Mouse (Mus musculus): ENCODE data around the gene Cabin1.
"Not testable (repeated sequence)": the region's sequence is repeated elsewhere in the genome, so short reads cannot be mapped to it uniquely, and the experiment has no call there.

GRCm38 (mm10) chr10:75767756-75768155, 3.6 kb upstream of the Cabin1 start:
- TF ChIP-seq CTCF (IDR thresholded peaks at IDR 0.05; ENCODE audit: extremely low read depth, insufficient read depth, insufficient read length, insufficient replicate concordance); POLR2A (IDR thresholded peaks at IDR 0.05; ENCODE audit: low read depth, low read length): not testable (repeated sequence)

Data from spleen, adult 2 months (tissue).